Mouse (Mus musculus) gastrocnemius, postnatal 4 days (tissue): ENCODE results near the gene Bsg. TPM values are rescaled to one million over a fixed set of nuclear protein-coding genes. Genes with fewer than 3 reads are reported as not detected.

ENCODE experiments used
- total RNA-seq, 2 experiments: library from RNA; stranded (reverse); gene quantifications; 2 replicates each; pipeline ENCODE4 v1.2.3; 2021

The Bsg gene
- total RNA-seq, 2 experiments from 2014 or later = 390 to 392 TPM

Other genes with a start within 250 kb of the Bsg start
- not detected for gene Vmn2r83, start 235.8 kb upstream of the Bsg start, total RNA-seq
- 1 to 10 TPM; 4.5 to 4.6 TPM for gene Plpp2, start 170.7 kb upstream of the Bsg start, total RNA-seq
- 10 to 100 TPM; 24.0 to 25.4 TPM for gene Mier2, start 149.3 kb upstream of the Bsg start, total RNA-seq
- gene Theg, start 117.2 kb upstream of the Bsg start, total RNA-seq = not detected
- gene C2cd4c, start 90.5 kb upstream of the Bsg start, total RNA-seq = under 1 TPM; 0.07 to 0.13 TPM
- 1 to 10 TPM; 5.8 to 5.9 TPM for gene Shc2, start 66.6 kb upstream of the Bsg start, total RNA-seq
- gene Odf3l2, start 58.8 kb upstream of the Bsg start, total RNA-seq = not detected
- under 1 TPM in 1 of 2 experiments, not detected in 1; 0.39 TPM for gene Madcam1, start 39.9 kb upstream of the Bsg start, total RNA-seq
- 10 to 100 TPM; 21.2 to 21.6 TPM for gene Tpgs1, start 35.1 kb upstream of the Bsg start, total RNA-seq
- 100 to 1,000 TPM; 307 to 315 TPM for gene Cdc34, start 22.3 kb upstream of the Bsg start, total RNA-seq
- 1 to 10 TPM; 2.5 to 3.8 TPM for gene Gzmm, start 15.5 kb upstream of the Bsg start, total RNA-seq
- under 1 TPM; 0.96 TPM for gene Hcn2, start 12.1 kb downstream of the Bsg start, total RNA-seq
- gene Polrmt, start 42.1 kb downstream of the Bsg start, total RNA-seq = 10 to 100 TPM; 25.5 to 27.8 TPM
- not detected for gene Fgf22, start 50.6 kb downstream of the Bsg start, total RNA-seq
- 10 to 100 TPM; 45.0 to 52.5 TPM for gene Rnf126, start 62.5 kb downstream of the Bsg start, total RNA-seq
- 1 to 10 TPM; 1.1 to 2.1 TPM for gene Fstl3, start 72.8 kb downstream of the Bsg start, total RNA-seq
- not detected for gene Prss57, start 86.5 kb downstream of the Bsg start, total RNA-seq
- gene Palm, start 89.1 kb downstream of the Bsg start, total RNA-seq = 10 to 100 TPM; 42.1 to 50.8 TPM
- gene Misp, start 116.5 kb downstream of the Bsg start, total RNA-seq = under 1 TPM in 1 of 2 experiments, not detected in 1; 0.42 TPM
- 100 to 1,000 TPM; 167 to 170 TPM for gene Ptbp1, start 149.9 kb downstream of the Bsg start, total RNA-seq
- under 1 TPM in 1 of 2 experiments, not detected in 1; 0.47 TPM for gene Prtn3, start 170.0 kb downstream of the Bsg start, total RNA-seq
- gene Plppr3, start 170.1 kb downstream of the Bsg start, total RNA-seq = 1 to 10 TPM; 1.2 to 1.3 TPM
- gene Elane, start 181.8 kb downstream of the Bsg start, total RNA-seq = under 1 TPM in 1 of 2 experiments, not detected in 1; 0.29 TPM
- 100 to 1,000 TPM in 1 of 2 experiments, 10 to 100 TPM in 1; 85.8 to 154 TPM for gene Cfd, start 186.4 kb downstream of the Bsg start, total RNA-seq
- 10 to 100 TPM; 39.4 to 41.1 TPM for gene Med16, start 204.4 kb downstream of the Bsg start, total RNA-seq
- gene Gm26602, start 206.4 kb downstream of the Bsg start, total RNA-seq = not detected
- under 1 TPM; 0.41 to 0.56 TPM for gene Kiss1r, start 212.5 kb downstream of the Bsg start, total RNA-seq
- 100 to 1,000 TPM in 1 of 2 experiments, 10 to 100 TPM in 1; 97.9 to 102 TPM for gene R3hdm4, start 216.7 kb downstream of the Bsg start, total RNA-seq
- 1 to 10 TPM; 4.5 to 4.9 TPM for gene Arid3a, start 222.6 kb downstream of the Bsg start, total RNA-seq